Mouse (Mus musculus) myocyte (in vitro differentiated cells): ENCODE measurements at regions not wholly inside any gene's neighbourhood (a gene's known extent, or its start where the extent isn't known, plus 50 kb on each side); places are given as distances from the start of the nearest gene placed in this dataset.

Experiments used
- E2F4 ChIP-seq: IDR thresholded peaks from one replicate; pipeline ENCODE4 v1.6.1; 2011; ENCODE audit warnings: mild to moderate bottlenecking, control low read depth, moderate library complexity; ENCODE audit not compliant: insufficient read depth
- MAX ChIP-seq: IDR thresholded peaks from one replicate; pipeline ENCODE4 v1.6.1; 2011; ENCODE audit warnings: low read depth, mild to moderate bottlenecking, control low read depth
- POLR2A ChIP-seq: IDR thresholded peaks from one replicate; pipeline ENCODE4 v1.6.1; 2011; ENCODE audit warnings: low read depth, mild to moderate bottlenecking, control low read depth, moderate library complexity; ENCODE audit not compliant: insufficient read length

- TF ChIP-seq POLR2A (no peak), MAX (no peak), E2F4 (no peak)
Measured at GRCm38 (mm10) chr5:111631572-111632161, 102.1 kb upstream of the Gm26897 start.
